Mouse (Mus musculus): ENCODE results near the gene Lztr1. TPM values are rescaled to one million over a fixed set of nuclear protein-coding genes. Genes with fewer than 3 reads are reported as not detected.

The Lztr1 gene
- polyA plus RNA-seq, 1 experiment from 2014 or later: 113 TPM

- peak within 1 kb of the TSS; percentile 16 for H3K4me3 ChIP-seq
- no peaks in the 10 kb centered on the region for H3K36me3 ChIP-seq
- H3K4me2 ChIP-seq (replicated peaks): peak within 1 kb of the TSS; percentile 46
- 3% methylated on average over 10 of the region's 10 CpGs for WGBS
- ATAC-seq (ENCODE audit: low FRiP score): 0 out of 2 replicates have a peak, but pooled peaks have one; percentile 42
- H3K9ac ChIP-seq: 0 out of 2 replicates have a peak within 1 kb of the TSS, but pooled peaks have one; percentile 9
- peaks cover 19% of the 10 kb centered on the region for H3K27me3 ChIP-seq
- H3K9me3 ChIP-seq (replicated peaks): no peaks in the 10 kb centered on the region
- peaks cover 35% of the 10 kb centered on the region for H3K4me1 ChIP-seq
- H3K27ac ChIP-seq: peak within 1 kb of the TSS; percentile 45
Measured at GRCm38 (mm10) chr16:17561751-17562208, 53.3 kb downstream of the Lztr1 start, which contains the start of gene P2rx6. P2rx6 (plus strand) TSS chr16:17561885.

DNA sequence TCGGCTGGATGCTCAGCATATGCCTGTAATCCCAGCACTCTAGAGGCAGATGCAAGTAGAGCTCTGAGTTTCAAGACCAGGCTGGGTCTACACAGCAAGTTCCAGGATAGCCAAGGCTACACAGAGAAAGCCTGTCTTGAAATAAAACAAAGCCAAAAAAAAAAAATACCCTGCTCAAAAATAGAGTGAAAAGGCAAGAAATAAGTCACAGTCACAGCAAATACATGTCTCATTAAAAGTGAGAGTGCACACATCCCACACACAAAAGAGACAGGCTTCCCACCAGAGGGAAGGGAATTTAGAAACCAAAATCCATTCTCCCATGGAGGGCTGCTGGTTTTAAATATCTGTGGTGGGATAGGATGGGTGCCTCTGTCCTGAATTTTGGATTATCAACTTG lies 55.1 kb downstream of the Lztr1 start:
- no peak overlapping the region for H3K4me2 ChIP-seq (replicated peaks)
- no peaks in the 10 kb centered on the region for H3K9me3 ChIP-seq (replicated peaks)
- peaks cover 28% of the 10 kb centered on the region for H3K4me1 ChIP-seq
- ATAC-seq (ENCODE audit: low FRiP score): no peak
- H3K27me3 ChIP-seq: peaks cover 23% of the 10 kb centered on the region
- no peak overlapping the region for H3K4me3 ChIP-seq
- WGBS: 41% methylated on average over 1 of the region's 1 CpGs
- H3K9ac ChIP-seq: no peak overlapping the region
- no peaks in the 10 kb centered on the region for H3K36me3 ChIP-seq
- no peak overlapping the region for H3K27ac ChIP-seq

DNA sequence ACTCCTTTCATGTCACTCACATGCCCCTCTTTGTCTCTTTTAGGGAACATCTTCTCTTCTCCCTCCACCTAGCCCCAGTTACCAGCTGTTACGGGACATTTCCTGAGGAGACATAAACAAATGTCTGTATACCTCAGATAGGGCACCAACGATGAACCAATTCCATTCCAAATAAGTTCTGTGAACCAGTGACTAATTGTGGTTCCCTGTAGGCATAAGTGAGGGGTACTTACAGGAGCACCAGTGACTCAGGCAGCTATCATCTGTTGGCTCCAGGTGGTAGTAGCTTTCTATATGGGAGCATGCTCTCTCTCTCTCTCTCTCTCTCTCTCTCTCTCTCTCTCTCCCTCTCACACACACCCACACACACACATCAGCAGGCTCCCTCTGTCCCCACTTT lies 55.7 kb downstream of the Lztr1 start:
- Histone ChIP-seq H3K4me3 (no peak overlapping the region), H3K9me3 (replicated peaks) (no peaks in the 10 kb centered on the region), H3K4me1 (peaks cover 22% of the 10 kb centered on the region), H3K27me3 (peaks cover 23% of the 10 kb centered on the region), H3K4me2 (replicated peaks) (no peak overlapping the region), H3K36me3 (no peaks in the 10 kb centered on the region), H3K27ac (no peak overlapping the region), H3K9ac (no peak overlapping the region)
- WGBS: 80% methylated on average over 2 of the region's 2 CpGs
- ATAC-seq (ENCODE audit: low FRiP score): no peak

- no peak for ATAC-seq (ENCODE audit: low FRiP score)
- H3K9me3 ChIP-seq (replicated peaks): no peaks in the 10 kb centered on the region
- 63% methylated on average over 3 of the region's 3 CpGs for WGBS
Measured at GRCm38 (mm10) chr16:17564771-17565170, 56.3 kb downstream of the Lztr1 start.

DNA sequence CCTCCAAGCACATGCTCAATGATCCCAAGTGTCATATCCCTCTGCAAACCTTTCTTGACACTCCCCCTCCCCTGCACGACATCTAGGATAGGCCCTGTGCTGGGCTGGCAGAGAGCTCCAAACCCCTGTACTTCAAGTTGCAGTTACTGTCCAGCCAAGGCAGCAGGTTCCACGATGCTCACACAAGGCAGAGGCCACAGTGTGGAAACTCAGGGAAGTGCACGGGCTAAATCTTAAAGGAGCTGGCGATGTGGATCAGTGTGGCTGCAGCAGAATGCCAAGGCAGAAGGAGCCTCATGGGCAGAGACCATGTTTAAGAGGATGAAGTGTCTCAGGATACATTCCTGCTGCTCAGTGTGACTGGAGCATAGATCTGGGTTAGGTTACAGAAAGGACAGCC lies 57.7 kb downstream of the Lztr1 start:
- no peak for ATAC-seq (ENCODE audit: low FRiP score)
- Histone ChIP-seq H3K36me3 (no peaks in the 10 kb centered on the region), H3K9ac (0 out of 2 replicates have a peak overlapping the region, but pooled peaks have one; percentile 2), H3K27ac (no peak overlapping the region), H3K27me3 (peaks cover 12% of the 10 kb centered on the region), H3K4me2 (replicated peaks) (no peak overlapping the region), H3K4me3 (no peak overlapping the region), H3K9me3 (replicated peaks) (no peaks in the 10 kb centered on the region), H3K4me1 (peaks cover 9% of the 10 kb centered on the region)
- WGBS: 33% methylated on average over 4 of the region's 4 CpGs

More at GRCm38 (mm10) chr16:17564771-17565170, 56.3 kb downstream of the Lztr1 start:
- no peaks in the 10 kb centered on the region for H3K36me3 ChIP-seq
- H3K27ac ChIP-seq: no peak overlapping the region
- no peak overlapping the region for H3K4me3 ChIP-seq
- H3K4me2 ChIP-seq (replicated peaks): no peak overlapping the region
- peaks cover 23% of the 10 kb centered on the region for H3K27me3 ChIP-seq
- H3K9ac ChIP-seq: no peak overlapping the region
- peaks cover 20% of the 10 kb centered on the region for H3K4me1 ChIP-seq

Other genes starting within 250 kb of the Lztr1 start
- gene Tmem191c, start 232.6 kb upstream of the Lztr1 start, polyA plus RNA-seq (2016; fragmentation: Nextera tagmentation; extraction: Ambion mirVana): 19.6 and 23.0 TPM in 2 replicates
- gene Serpind1, start 177.3 kb upstream of the Lztr1 start, polyA plus RNA-seq (2016; fragmentation: Nextera tagmentation; extraction: Ambion mirVana): 0.33 and 0.43 TPM in 2 replicates
- gene Snap29, start 102.7 kb upstream of the Lztr1 start, polyA plus RNA-seq (2016; fragmentation: Nextera tagmentation; extraction: Ambion mirVana): 19.8 and 20.4 TPM in 2 replicates
- 64.8 and 72.8 TPM in 2 replicates for gene Pi4ka, start 102.4 kb upstream of the Lztr1 start, polyA plus RNA-seq (2016; fragmentation: Nextera tagmentation; extraction: Ambion mirVana)
- 87.1 and 98.9 TPM in 2 replicates for gene Crkl, start 56.7 kb upstream of the Lztr1 start, polyA plus RNA-seq (2016; fragmentation: Nextera tagmentation; extraction: Ambion mirVana)
- 3.0 and 4.5 TPM in 2 replicates for gene Aifm3, start 19.1 kb upstream of the Lztr1 start, polyA plus RNA-seq (2016; fragmentation: Nextera tagmentation; extraction: Ambion mirVana)
- gene Thap7, start 22.4 kb downstream of the Lztr1 start, polyA plus RNA-seq (2016; fragmentation: Nextera tagmentation; extraction: Ambion mirVana): 57.7 and 66.5 TPM in 2 replicates
- gene Lrrc74b, start 52.6 kb downstream of the Lztr1 start, polyA plus RNA-seq (2016; fragmentation: Nextera tagmentation; extraction: Ambion mirVana): 1.1 and 1.3 TPM in 2 replicates
- 1.8 and 2.2 TPM in 2 replicates for gene P2rx6, start 53.2 kb downstream of the Lztr1 start, polyA plus RNA-seq (2016; fragmentation: Nextera tagmentation; extraction: Ambion mirVana)
- gene Slc7a4, start 74.5 kb downstream of the Lztr1 start, polyA plus RNA-seq (2016; fragmentation: Nextera tagmentation; extraction: Ambion mirVana): 6.8 and 7.8 TPM in 2 replicates
- gene Smpd4, start 110.7 kb downstream of the Lztr1 start, polyA plus RNA-seq (2016; fragmentation: Nextera tagmentation; extraction: Ambion mirVana): 35.1 and 37.0 TPM in 2 replicates
- gene Ccdc74a, start 137.8 kb downstream of the Lztr1 start, polyA plus RNA-seq (2016; fragmentation: Nextera tagmentation; extraction: Ambion mirVana): 8.1 and 9.6 TPM in 2 replicates
- gene Med15, start 224.2 kb downstream of the Lztr1 start, polyA plus RNA-seq (2016; fragmentation: Nextera tagmentation; extraction: Ambion mirVana): 45.2 and 51.7 TPM in 2 replicates

Data from hindbrain, embryonic 12.5 days (tissue).